Mouse (Mus musculus): Measurements from ENCODE around the gene Tinag. TPM values are rescaled to one million over a fixed set of nuclear protein-coding genes. Genes with fewer than 3 reads are reported as not detected.
"Not testable (repeated sequence)": the region's sequence is repeated elsewhere in the genome, so short reads cannot be mapped to it uniquely, and the experiment has no call there.

The Tinag gene
- polyA plus RNA-seq (2016; fragmentation: Nextera tagmentation; extraction: Ambion mirVana): not detected in 2 replicates

DNA sequence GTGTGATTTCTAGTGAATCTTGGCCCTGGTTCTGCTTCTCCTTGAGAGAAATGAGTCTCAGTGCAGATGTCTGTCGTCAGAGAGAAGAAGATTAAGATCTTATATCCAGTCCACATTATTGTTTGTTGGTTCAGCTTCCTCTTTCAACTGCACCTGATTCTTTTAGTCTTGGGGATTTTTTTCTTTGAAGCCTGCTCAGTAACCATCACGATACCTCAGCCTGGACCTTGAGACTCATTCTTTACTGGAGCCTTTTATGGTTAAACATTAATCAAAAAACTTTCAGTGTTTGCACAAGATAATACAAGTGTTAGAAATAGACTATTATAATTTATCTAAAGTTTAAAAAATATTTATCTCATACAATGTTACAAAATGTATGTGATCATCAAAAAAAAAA is at the start of gene Tinag:
Gene Tinag (minus strand): TSS at position 210 of the 400 bp plus-strand sequence.
- Histone ChIP-seq H3K27ac (no peak within 1 kb of the TSS), H3K4me3 (no peak within 1 kb of the TSS), H3K36me3 (no peaks in the 10 kb centered on the region), H3K9me3 (replicated peaks) (no peaks in the 10 kb centered on the region), H3K27me3 (ENCODE audit: low read depth, poor library complexity, severe bottlenecking) (no peaks in the 10 kb centered on the region), H3K4me1 (no peaks in the 10 kb centered on the region)
- WGBS: 84% methylated on average over 2 of the region's 2 CpGs
- no peak for DNase-seq (ENCODE audit: low spot score)

DNA sequence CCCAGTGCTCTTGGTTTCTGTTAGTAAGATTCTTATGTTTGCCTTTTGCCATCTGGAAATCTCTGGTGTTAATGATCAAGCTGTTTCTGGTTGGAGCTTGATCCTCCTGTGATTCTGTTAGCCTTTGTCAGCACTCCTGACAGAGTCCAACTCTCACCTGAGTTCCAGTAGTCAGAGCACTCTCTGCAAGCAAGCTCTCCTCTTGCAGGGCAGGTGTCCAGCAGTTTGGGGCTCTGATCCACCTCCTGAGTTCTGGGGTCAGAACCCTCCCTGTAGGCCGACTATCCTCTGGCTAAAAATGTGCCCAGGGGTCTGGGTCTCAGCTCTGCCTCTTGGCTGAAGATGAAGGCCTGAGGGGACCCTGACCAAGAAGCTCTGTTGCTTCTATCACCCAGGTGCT is 37.6 kb upstream of the Tinag start:
- 86% methylated on average over 1 of the region's 1 CpGs for WGBS
- H3K36me3 ChIP-seq; H3K27ac ChIP-seq; H3K9me3 ChIP-seq (replicated peaks); DNase-seq (ENCODE audit: low spot score); H3K4me1 ChIP-seq; H3K27me3 ChIP-seq (ENCODE audit: low read depth, poor library complexity, severe bottlenecking); H3K4me3 ChIP-seq: not testable (repeated sequence)

DNA sequence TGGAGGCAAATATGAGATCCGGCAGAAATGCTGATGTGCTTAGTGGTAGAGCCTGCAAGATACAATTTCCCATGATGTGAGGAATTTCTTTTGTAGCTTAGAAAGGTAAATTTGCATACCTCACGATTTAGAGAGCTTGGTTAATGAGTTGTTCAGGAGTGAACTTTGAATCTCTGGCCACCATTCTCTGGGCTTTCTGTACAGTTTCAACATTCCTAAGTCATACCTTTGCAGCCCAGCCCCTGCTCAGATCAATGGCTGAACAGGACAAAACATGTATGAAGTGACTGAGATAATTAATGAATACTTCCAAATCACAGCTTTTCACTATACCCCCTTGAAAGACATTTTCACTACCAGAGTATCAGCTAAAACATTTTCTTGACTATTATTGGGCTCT is 26.1 kb upstream of the Tinag start:
- Histone ChIP-seq H3K9me3 (replicated peaks) (no peaks in the 10 kb centered on the region), H3K4me1 (no peaks in the 10 kb centered on the region), H3K27me3 (ENCODE audit: low read depth, poor library complexity, severe bottlenecking) (no peaks in the 10 kb centered on the region), H3K27ac (no peak overlapping the region), H3K36me3 (no peaks in the 10 kb centered on the region), H3K4me3 (no peak overlapping the region)
- 79% methylated on average over 2 of the region's 2 CpGs for WGBS
- no peak for DNase-seq (ENCODE audit: low spot score)

DNA sequence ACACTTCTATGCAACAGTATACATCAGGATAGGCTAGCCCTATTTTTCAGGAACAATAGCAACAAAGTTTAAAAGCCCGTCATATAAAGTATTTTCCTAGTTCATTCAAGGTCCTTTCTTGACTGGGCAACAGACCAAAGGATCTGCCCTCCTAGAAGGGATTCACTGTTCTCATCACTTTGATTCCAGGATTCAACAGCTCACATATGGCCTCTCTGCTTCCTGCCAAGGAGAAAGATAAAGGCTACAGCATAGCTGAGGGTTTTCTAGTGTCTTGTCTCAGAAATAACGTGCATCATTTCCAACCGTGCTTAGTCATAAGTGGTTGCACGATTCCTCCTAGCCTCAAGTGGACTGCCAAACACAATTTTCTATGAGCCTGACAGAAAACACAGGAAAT is 11.0 kb upstream of the Tinag start:
- Histone ChIP-seq H3K27ac (no peak overlapping the region), H3K4me1 (no peaks in the 10 kb centered on the region), H3K27me3 (ENCODE audit: low read depth, poor library complexity, severe bottlenecking) (no peaks in the 10 kb centered on the region), H3K9me3 (replicated peaks) (no peaks in the 10 kb centered on the region), H3K36me3 (no peaks in the 10 kb centered on the region), H3K4me3 (no peak overlapping the region)
- DNase-seq (ENCODE audit: low spot score): no peak
- 88% methylated on average over 4 of the region's 4 CpGs for WGBS

DNA sequence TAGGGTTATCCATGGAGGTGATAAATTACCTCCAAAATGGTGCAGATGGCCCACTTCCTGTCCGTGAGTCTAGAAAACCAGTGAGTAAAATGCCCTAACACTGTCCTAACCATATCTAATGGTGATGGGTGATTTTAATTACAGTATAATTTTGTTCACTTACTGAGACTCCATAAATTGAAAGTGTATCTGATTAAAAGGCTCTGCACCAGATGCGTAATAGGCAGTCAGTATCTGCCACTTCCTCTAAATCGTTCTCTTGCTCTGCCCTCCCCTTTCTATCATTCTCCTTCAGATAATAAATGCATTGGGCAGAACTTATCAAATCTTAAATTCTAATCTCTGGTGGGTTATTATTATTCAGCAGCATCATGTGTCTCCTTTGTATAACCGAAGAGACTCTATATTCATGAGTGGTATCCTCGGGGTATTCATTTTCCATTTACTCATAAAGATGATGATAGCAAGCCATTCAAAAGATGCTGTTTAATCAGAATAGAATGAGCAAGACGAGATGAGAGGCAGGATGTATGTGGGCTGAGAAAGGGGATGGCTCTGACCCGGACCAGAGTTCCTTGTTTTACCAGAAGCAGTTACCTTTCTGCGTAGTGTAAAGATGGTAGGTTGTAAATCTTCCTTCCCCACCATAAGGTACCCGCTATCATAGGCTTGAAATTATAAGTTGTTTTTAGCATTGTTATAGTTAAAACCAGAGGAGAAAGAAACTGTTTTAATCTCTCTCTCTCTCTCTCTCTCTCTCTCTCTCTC is 9.0 kb upstream of the Tinag start:
- H3K27ac ChIP-seq: no peak overlapping the region
- DNase-seq (ENCODE audit: low spot score): no peak
- WGBS: 83% methylated on average over 9 of the region's 9 CpGs
- H3K27me3 ChIP-seq (ENCODE audit: low read depth, poor library complexity, severe bottlenecking): no peaks in the 10 kb centered on the region
- H3K9me3 ChIP-seq (replicated peaks): no peaks in the 10 kb centered on the region
- no peaks in the 10 kb centered on the region for H3K4me1 ChIP-seq
- no peaks in the 10 kb centered on the region for H3K36me3 ChIP-seq
- H3K4me3 ChIP-seq: no peak overlapping the region

DNA sequence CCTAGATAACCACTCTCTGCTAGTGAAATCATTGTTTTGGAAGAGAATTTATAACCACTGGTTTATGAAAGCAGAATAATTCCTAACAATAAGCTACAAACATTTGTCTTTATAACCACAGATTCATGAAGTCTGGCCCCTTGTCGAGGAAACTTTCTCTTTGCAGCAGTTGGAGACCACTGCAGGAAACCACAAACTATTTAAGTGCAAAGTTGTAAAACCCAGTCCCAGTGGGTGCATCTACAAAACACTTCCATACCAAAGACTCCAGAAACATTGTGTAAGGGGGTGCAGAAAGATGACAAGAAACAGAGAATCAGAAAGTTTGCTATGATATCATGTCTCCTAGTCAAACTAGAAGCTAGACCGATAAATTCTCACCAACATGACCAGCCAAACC is 5.8 kb upstream of the Tinag start:
- Histone ChIP-seq H3K4me3 (no peak overlapping the region), H3K4me1 (no peaks in the 10 kb centered on the region), H3K9me3 (replicated peaks) (no peaks in the 10 kb centered on the region), H3K36me3 (no peaks in the 10 kb centered on the region), H3K27ac (no peak overlapping the region), H3K27me3 (ENCODE audit: low read depth, poor library complexity, severe bottlenecking) (no peaks in the 10 kb centered on the region)
- 85% methylated on average over 2 of the region's 2 CpGs for WGBS
- DNase-seq (ENCODE audit: low spot score): no peak

DNA sequence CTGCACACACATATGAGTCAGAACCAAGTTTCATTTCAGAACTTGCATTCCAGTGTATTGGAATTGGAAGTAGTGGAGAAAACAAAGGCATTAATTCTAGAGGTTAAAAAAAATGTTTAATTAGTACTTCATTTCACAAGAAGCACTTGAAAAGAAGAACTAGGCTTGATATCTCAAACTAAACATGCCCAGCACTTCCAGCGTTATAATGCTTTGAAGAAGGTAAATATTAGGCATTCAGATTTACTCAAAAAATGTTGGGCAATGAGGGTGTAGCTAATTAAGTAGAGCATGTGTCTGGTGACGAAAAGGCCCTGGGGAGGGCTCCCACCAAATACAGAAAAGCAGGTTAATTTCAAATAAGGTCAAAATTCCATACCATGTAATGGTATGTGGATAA is 4.1 kb upstream of the Tinag start:
- no peak for DNase-seq (ENCODE audit: low spot score)
- no peak overlapping the region for H3K4me3 ChIP-seq
- H3K27me3 ChIP-seq (ENCODE audit: low read depth, poor library complexity, severe bottlenecking): no peaks in the 10 kb centered on the region
- no peaks in the 10 kb centered on the region for H3K9me3 ChIP-seq (replicated peaks)
- WGBS: 87% methylated on average over 2 of the region's 2 CpGs
- no peaks in the 10 kb centered on the region for H3K36me3 ChIP-seq
- H3K4me1 ChIP-seq: no peaks in the 10 kb centered on the region
- no peak overlapping the region for H3K27ac ChIP-seq

DNA sequence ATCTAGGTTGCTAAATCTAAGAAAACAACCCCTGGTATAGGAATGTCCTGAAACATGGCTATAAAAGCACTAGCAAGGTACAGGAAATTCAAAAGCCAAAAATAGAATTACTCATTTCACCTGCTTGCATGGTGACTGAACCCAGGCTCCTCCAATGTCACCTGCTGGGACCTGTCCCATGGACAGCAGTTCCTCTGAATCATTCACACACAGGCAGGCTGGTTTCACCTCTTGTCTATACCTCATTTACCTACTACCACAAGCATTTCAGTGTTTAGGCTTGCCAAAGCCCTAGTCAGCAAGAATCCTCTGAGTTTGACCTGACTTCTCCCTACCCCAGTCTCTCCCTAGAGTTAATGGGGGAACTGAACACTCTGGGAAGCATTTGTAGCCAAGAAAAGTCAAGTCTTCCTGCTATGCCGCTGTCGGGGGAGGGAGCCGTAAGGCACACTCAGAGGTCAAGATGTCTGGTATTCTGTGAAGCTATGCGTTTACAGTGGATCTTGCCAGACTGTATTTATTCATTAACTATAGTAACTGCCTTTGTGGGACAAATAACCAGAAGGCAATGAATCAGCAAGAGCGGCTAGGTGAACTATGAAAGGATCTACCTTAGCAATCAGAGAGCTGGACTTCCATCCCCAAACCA is 597 bp upstream of the Tinag start:
- no peaks in the 10 kb centered on the region for H3K4me1 ChIP-seq
- 91% methylated on average over 5 of the region's 5 CpGs for WGBS

DNA sequence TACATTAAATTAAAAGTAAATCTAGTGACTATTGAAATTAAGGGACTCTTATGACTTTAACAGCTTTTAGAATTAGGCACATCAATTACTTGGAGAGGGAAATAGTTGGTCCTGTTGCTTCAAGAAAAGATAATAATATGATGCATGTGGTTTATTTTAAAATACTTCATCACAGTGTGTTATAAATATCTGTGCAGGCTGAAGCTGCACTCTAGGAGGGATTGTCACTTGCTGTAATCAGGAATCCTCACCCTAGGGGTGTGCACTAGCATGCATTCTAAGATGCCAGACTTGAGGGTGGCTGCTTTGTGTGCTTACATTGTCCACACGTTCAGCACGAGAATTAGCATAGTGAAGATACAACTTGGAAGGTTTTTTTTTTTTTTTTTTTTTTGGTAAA is 10.2 kb downstream of the Tinag start:
- Histone ChIP-seq H3K9me3 (replicated peaks) (no peaks in the 10 kb centered on the region), H3K27ac (no peak overlapping the region), H3K4me3 (no peak overlapping the region), H3K4me1 (peaks cover 9% of the 10 kb centered on the region), H3K36me3 (no peaks in the 10 kb centered on the region), H3K27me3 (ENCODE audit: low read depth, poor library complexity, severe bottlenecking) (no peaks in the 10 kb centered on the region)
- 76% methylated on average over 2 of the region's 2 CpGs for WGBS
- no peak for DNase-seq (ENCODE audit: low spot score)

More for the DNA sequence above, 597 bp upstream of the Tinag start:
- DNase-seq (ENCODE audit: low spot score): no peak
- Histone ChIP-seq H3K36me3 (no peaks in the 10 kb centered on the region), H3K4me3 (no peak overlapping the region), H3K9me3 (replicated peaks) (no peaks in the 10 kb centered on the region), H3K27me3 (ENCODE audit: low read depth, poor library complexity, severe bottlenecking) (no peaks in the 10 kb centered on the region), H3K27ac (no peak overlapping the region)

DNA sequence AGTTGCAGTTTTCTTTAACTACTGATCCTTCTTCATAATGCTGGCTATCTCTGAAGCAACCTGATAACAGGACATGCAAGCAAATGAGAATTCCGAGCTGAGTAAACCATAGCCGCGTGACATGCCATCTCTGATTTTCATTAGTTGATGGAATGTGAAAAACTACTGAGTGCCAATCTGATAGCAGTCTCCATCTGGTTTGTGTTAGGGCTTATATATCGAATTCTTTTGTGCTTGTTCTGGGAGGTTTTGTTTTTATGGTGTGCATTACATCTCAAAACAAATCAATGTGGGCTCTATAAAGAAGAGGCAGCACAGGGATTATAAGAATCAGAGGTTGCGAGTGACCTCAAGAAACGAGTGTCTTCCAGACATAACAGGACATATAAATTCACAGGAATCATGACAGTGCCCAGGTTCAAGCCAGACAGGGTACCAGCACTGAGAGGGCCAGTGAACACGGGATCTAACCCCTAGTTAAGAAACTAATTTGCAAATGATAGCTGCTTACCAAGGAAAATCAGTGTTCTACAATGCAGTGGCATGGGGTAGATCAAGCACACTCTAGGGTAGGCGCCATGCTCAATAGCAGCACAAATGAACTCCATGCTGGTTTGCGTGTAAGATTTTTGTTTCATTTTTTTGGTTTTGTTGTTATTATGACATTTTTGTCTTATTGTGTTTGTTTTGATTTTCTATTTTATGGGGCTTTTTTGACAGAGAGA is 13.0 kb downstream of the Tinag start:
- DNase-seq (ENCODE audit: low spot score): peak; percentile 30
- H3K27ac ChIP-seq: no peak overlapping the region
- WGBS: 45% methylated on average over 9 of the region's 9 CpGs

DNA sequence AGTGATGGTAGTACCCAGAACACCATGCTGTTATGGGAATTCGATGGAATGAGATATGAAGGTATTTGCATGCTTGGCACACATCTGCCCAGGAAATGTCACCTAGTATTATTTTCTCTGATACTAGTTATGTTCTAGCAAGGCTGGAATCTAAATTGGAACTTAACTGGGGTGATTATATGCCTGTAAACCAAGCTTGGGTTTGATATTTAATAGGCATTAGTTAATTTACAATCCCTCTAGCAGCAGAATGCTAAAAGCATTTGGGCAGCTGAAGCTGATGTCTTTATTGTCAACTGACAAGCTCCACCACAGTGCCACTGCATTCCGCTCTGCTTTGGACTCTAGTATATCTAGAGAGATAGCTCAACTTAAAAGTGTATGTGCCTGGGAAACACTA is 20.3 kb downstream of the Tinag start:
- Histone ChIP-seq H3K36me3 (no peaks in the 10 kb centered on the region), H3K4me1 (no peaks in the 10 kb centered on the region), H3K27ac (no peak overlapping the region), H3K4me3 (no peak overlapping the region), H3K27me3 (ENCODE audit: low read depth, poor library complexity, severe bottlenecking) (no peaks in the 10 kb centered on the region), H3K9me3 (replicated peaks) (no peaks in the 10 kb centered on the region)
- no peak for DNase-seq (ENCODE audit: low spot score)
- WGBS: 81% methylated on average over 2 of the region's 2 CpGs

More for the DNA sequence above, 13.0 kb downstream of the Tinag start:
- peaks cover 9% of the 10 kb centered on the region for H3K4me1 ChIP-seq
- no peaks in the 10 kb centered on the region for H3K9me3 ChIP-seq (replicated peaks)
- no peak overlapping the region for H3K4me3 ChIP-seq
- H3K36me3 ChIP-seq: no peaks in the 10 kb centered on the region
- H3K27me3 ChIP-seq (ENCODE audit: low read depth, poor library complexity, severe bottlenecking): no peaks in the 10 kb centered on the region

DNA sequence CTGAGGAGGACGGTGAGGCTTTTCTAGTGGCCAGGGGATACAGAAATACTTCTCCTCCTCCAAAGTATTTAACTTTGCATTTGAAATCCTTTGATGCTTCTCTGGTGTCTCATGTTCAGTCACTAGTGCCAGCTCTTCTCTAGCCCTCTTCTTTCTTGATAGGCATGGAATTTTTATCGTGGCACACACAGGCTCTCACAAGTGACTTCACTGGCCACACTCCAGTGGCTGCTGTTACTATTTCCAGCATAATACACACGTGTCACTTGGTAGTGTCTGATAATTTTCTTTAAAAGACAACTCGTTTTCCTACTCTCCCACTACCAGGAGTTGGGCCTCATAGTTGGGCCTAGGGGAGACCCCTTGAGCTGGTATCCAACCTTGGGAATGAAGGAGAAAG is 26.7 kb downstream of the Tinag start:
- no peak for DNase-seq (ENCODE audit: low spot score)
- H3K27ac ChIP-seq: no peak overlapping the region
- H3K27me3 ChIP-seq (ENCODE audit: low read depth, poor library complexity, severe bottlenecking): no peaks in the 10 kb centered on the region
- no peaks in the 10 kb centered on the region for H3K4me1 ChIP-seq
- WGBS: 85% methylated on average over 4 of the region's 4 CpGs
- no peaks in the 10 kb centered on the region for H3K36me3 ChIP-seq
- no peaks in the 10 kb centered on the region for H3K9me3 ChIP-seq (replicated peaks)
- H3K4me3 ChIP-seq: no peak overlapping the region

DNA sequence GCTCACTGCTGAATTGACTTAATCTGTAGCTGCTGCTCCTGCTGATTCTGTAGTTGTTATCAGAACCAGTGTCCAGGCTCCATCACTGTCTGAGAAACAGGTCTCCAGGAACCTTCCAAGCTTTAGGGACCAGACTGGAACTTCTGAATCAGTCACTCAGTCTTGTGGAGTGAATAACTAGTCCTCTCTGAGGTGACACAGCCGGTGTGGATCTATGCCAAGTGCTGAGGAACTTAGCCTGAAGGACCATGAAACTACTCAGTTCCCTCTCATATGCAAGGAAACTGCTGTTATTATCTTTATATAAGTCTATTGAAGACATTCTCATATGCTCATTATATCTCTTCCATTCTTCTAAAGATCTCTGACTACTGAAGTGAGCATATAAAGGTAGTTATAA is 49.6 kb downstream of the Tinag start:
- Histone ChIP-seq H3K27ac (no peak overlapping the region), H3K27me3 (ENCODE audit: low read depth, poor library complexity, severe bottlenecking) (no peaks in the 10 kb centered on the region), H3K4me1 (no peaks in the 10 kb centered on the region), H3K36me3 (no peaks in the 10 kb centered on the region), H3K9me3 (replicated peaks) (no peaks in the 10 kb centered on the region), H3K4me3 (no peak overlapping the region)
- DNase-seq (ENCODE audit: low spot score): no peak
- WGBS: 95% methylated on average over 1 of the region's 1 CpGs

Measured in limb, embryonic 10.5 days (tissue).